Mouse (Mus musculus): ENCODE measurements at regions not wholly inside any gene's neighbourhood (a gene's known extent, or its start where the extent isn't known, plus 50 kb on each side); places are given as distances from the start of the nearest gene placed in this dataset.
"Not testable (repeated sequence)": the region's sequence is repeated elsewhere in the genome, so short reads cannot be mapped to it uniquely, and the experiment has no call there.

DNA sequence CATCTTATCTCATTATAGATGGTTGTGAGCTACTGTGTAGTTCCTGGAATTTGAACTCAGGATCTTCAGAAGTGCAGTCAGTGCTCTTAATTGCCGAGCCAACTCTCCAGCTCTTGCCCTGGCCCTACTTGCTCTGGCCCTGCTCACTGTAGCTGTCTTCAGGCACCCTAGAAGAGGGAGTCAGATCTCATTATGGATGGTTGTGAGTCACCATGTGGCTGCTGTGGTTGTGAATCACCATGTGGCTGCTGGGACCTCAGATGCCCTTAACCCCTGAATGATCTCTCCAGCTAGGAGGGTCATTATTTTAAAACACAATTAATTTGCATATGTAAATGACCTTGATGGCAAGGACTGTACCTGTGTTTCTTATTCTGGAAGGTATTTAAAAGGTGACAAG, 249.1 kb upstream of the Pfkp start:
- 0 out of 2 replicates have a peak, but pooled peaks have one; percentile 27 for ATAC-seq (ENCODE audit: low read depth)
- H3K27me3 ChIP-seq: no peaks in the 10 kb centered on the region

DNA sequence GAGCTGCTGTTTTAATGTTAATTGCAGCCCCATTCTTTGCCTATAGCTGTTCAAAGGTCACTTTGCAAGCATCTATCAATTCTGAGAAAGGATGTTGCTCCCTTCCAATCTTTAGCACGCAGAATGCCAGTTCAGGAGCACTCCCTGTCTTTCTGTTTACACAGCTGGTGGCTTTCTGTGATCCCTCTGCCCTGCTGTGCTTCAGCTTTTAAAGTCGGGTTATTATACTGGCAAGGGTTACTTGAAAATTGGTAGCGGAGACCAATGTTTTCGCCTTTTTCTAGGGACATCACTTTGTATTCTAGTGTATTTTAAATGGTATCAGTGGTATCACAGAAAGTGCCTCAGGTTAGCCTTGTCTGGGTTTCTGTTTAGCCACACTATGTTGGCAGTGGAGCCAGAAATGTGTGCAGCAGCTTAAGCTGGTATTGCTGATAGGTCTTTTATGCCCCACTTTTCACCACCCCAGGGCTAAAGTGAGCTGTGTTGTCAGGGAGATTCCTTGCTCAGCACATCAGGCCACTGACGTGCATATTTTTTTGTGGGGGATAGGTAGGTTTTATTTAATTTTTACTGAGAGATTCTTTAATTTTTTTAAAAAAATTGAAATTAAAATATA, 243.0 kb upstream of the Pfkp start:
- H3K27ac ChIP-seq (replicated peaks): no peak overlapping the region
- peaks cover 5% of the 10 kb centered on the region; the same call in 1 of the 2 replicates for H3K4me1 ChIP-seq (replicated peaks)
- no peak overlapping the region for H3K4me2 ChIP-seq
- no peak for ATAC-seq (ENCODE audit: low read depth)
- 21% methylated on average over 5 of the region's 5 CpGs for WGBS
- no peaks in the 10 kb centered on the region for H3K27me3 ChIP-seq
- H3K9me3 ChIP-seq: no peaks in the 10 kb centered on the region
- H3K9ac ChIP-seq: no peak overlapping the region
- no peaks in the 10 kb centered on the region for H3K36me3 ChIP-seq
- H3K4me3 ChIP-seq: no peak overlapping the region

More for the DNA sequence above, 249.1 kb upstream of the Pfkp start:
- no peak overlapping the region for H3K4me3 ChIP-seq
- 68% methylated on average over 1 of the region's 1 CpGs for WGBS
- H3K9ac ChIP-seq: no peak overlapping the region
- no peaks in the 10 kb centered on the region for H3K4me1 ChIP-seq (replicated peaks)
- no peaks in the 10 kb centered on the region for H3K9me3 ChIP-seq
- H3K36me3 ChIP-seq: no peaks in the 10 kb centered on the region
- H3K4me2 ChIP-seq: no peak overlapping the region
- H3K27ac ChIP-seq (replicated peaks): no peak overlapping the region

DNA sequence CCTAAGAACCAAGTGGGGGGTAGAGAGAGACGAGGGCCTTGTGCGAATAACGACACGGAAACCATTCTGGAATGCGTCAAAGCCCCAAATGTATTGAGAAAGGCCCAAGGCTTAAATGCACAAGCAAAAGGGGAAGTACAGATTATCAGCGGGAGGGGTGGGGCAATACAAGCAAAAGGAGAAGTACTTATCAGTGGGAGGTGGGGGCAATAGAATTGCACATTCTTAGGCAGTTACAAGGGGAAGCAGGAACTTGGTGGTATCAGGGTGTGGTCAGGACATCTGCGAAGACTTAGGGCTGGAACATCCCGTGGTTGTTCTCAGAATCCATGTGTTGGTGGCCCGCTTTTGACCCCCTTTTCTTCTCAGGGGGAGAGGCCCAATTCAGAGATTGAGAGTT, 240.9 kb upstream of the Pfkp start:
- ATAC-seq (ENCODE audit: low read depth); H3K36me3 ChIP-seq; H3K27me3 ChIP-seq; H3K4me2 ChIP-seq; H3K9me3 ChIP-seq; H3K4me1 ChIP-seq (replicated peaks); H3K4me3 ChIP-seq; H3K27ac ChIP-seq (replicated peaks); H3K9ac ChIP-seq: not testable (repeated sequence)
- 89% methylated on average over 9 of the region's 9 CpGs for WGBS

DNA sequence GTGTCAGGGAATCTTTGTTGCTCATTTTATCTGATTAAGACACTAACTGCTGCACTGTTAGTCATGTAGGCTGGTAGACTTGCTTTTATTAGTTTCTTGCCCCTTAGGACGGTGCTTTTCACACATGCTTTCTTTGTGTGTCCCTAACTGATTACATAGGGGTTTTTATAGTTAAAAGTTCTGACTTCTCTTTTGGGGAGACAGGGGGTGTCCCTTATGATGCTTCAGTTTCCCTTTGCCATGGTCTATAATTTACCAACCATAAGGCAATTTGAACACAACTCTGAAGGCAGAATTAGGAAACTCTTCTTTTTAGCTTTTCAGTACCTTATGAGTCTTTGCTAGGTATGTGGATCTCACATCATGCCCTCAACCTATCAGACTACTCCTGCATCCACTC, 239.8 kb upstream of the Pfkp start:
- no peaks in the 10 kb centered on the region for H3K9me3 ChIP-seq
- peaks cover 5% of the 10 kb centered on the region; the same call in 1 of the 2 replicates for H3K4me1 ChIP-seq (replicated peaks)
- H3K4me2 ChIP-seq: no peak overlapping the region
- H3K36me3 ChIP-seq: no peaks in the 10 kb centered on the region
- H3K9ac ChIP-seq: no peak overlapping the region
- H3K4me3 ChIP-seq: no peak overlapping the region
- WGBS: 94% methylated on average over 1 of the region's 1 CpGs
- ATAC-seq (ENCODE audit: low read depth): no peak
- H3K27ac ChIP-seq (replicated peaks): no peak overlapping the region
- H3K27me3 ChIP-seq: no peaks in the 10 kb centered on the region

DNA sequence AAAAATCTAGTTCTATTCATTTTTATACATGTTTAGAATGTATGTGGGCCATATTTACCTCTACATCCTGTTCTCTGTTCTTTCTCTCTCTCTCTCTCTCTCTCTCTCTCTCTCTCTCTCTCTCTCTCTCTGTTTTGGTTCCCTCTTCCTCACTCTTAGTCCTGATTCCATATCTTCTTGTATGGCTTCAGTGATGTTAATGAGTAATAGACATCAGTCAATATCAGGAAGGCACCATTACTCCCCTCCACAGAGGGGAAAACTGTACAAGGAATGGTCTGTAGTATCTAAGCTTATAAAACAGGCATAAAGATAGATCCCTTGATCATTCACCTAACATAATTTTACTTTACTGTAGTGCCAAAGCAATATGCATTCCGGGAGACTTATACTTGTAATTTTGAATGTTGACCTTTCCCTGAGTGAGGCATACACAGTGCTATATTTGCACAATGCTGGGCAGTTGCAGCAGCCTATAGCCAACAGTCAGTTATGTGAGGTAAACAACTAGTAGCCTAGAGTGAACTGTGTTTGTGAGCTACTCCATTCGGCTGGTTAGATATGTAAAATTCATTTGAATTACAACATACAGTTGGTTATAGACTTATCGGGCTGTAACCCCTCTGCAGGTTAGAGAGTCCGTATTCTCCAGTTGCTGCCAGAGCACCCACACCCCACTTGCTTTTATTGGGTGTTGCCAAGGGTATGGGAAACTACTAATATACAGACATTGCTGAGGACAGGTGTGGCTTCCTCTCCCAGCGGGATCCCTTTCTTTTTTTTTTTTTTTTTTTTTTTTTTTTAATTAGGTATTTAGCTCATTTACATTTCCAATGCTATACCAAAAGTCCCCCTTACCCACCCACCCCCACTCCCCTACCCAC, 228.7 kb upstream of the Pfkp start:
- no peak overlapping the region for H3K9ac ChIP-seq
- H3K4me3 ChIP-seq: no peak overlapping the region
- H3K27me3 ChIP-seq: no peaks in the 10 kb centered on the region
- no peak for ATAC-seq (ENCODE audit: low read depth)
- no peak overlapping the region for H3K27ac ChIP-seq (replicated peaks)
- no peak overlapping the region for H3K4me2 ChIP-seq
- H3K9me3 ChIP-seq: no peaks in the 10 kb centered on the region
- no peaks in the 10 kb centered on the region for H3K4me1 ChIP-seq (replicated peaks)
- WGBS: 94% methylated on average over 5 of the region's 5 CpGs
- H3K36me3 ChIP-seq: no peaks in the 10 kb centered on the region

DNA sequence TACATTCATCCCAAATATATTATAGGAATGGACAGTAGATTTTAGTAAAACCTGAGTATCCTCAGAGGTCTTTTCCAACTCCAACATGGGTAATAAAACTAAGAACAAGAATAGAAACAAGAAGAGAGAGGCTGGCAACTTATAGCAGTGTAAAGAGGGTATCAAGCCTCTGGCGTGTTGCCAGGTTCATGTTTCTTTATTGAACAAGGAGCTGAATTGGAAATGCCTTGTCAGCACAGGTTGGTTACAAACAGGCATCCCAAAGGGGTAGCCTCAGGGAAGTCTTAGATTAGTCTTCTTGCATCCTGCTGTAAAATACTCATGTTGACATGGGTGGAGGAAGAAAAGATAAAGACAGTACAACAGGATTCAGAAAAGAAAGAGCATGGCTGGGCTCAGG, 213.6 kb upstream of the Pfkp start:
- no peaks in the 10 kb centered on the region for H3K36me3 ChIP-seq
- H3K27me3 ChIP-seq: no peaks in the 10 kb centered on the region
- 86% methylated on average over 1 of the region's 1 CpGs for WGBS
- H3K4me1 ChIP-seq (replicated peaks): no peaks in the 10 kb centered on the region
- no peak overlapping the region for H3K4me3 ChIP-seq
- H3K27ac ChIP-seq (replicated peaks): no peak overlapping the region
- no peak overlapping the region for H3K4me2 ChIP-seq
- no peak overlapping the region for H3K9ac ChIP-seq
- H3K9me3 ChIP-seq: no peaks in the 10 kb centered on the region
- no peak for ATAC-seq (ENCODE audit: low read depth)

DNA sequence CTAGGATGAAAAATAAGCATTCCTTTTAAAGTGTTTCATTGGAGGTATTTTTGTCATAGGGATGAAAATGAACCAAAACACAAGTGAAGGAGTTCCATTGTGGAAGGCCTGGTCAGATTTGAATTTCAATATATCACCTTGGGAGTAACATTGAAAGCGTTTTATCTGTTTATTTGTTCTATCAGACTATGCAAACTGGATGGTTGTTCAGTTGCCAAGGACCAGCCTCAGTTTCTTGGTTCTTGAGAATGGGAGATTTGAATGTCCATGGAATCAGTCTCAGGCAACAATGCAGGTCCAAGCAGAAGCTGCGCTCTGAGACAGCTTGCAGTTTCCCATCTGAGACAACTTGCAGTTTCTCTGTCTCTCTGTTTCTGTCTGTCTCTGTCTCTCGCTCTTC, 211.0 kb upstream of the Pfkp start:
- WGBS: 87% methylated on average over 3 of the region's 3 CpGs

DNA sequence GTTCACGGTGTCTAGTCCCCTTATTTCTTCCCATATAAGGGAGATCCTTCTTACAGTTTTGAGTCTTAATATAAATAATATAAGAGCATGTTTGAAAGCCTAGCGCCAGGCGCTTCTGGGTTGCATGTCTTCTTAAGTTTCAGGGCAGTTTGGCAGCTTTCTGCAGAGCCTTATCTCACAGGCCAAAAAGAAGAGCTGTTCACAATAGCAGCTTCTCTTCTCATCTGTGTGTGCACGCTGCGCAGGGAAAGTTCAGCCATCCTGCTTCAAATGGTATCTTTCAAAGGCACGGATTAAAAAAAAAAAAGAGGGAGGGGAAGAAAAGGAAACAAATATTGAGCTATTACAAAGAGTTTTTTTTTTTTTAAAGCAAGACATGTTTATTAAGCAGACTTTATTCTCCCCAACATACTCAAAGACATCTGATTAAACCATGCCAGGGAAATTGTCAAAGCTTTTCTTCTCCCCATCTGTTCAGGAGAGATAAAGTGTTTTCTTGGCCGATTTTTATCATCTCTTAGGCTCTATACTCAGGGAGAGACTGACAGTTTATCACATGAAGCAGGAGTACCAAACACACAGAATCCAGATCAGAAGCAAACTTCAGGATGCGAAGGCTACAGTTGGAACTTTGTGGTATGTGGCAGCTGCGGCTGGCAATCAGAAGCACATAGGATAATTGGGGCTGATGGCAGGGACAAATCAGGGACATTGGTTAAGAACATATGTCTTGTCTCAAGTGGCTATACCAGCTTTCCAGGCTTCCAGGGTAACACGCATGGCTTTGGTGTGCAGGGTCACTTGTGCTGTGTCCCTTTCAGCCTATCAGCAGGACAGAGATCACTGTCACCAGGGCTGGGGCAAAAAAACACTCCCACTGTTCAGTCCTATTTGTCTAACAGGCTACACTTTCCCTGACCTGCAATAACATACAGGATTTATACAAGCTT, 206.9 kb upstream of the Pfkp start:
- Histone ChIP-seq H3K9ac (no peak overlapping the region), H3K9me3 (no peaks in the 10 kb centered on the region), H3K27me3 (no peaks in the 10 kb centered on the region), H3K36me3 (no peaks in the 10 kb centered on the region), H3K27ac (replicated peaks) (no peak overlapping the region), H3K4me3 (no peak overlapping the region), H3K4me1 (replicated peaks) (no peaks in the 10 kb centered on the region), H3K4me2 (no peak overlapping the region)
- ATAC-seq (ENCODE audit: low read depth): no peak
- 76% methylated on average over 10 of the region's 10 CpGs for WGBS

More for the DNA sequence above, 211.0 kb upstream of the Pfkp start:
- no peaks in the 10 kb centered on the region for H3K36me3 ChIP-seq
- H3K27ac ChIP-seq (replicated peaks): no peak overlapping the region
- H3K27me3 ChIP-seq: no peaks in the 10 kb centered on the region
- no peaks in the 10 kb centered on the region for H3K4me1 ChIP-seq (replicated peaks)
- ATAC-seq (ENCODE audit: low read depth): no peak
- H3K9me3 ChIP-seq: no peaks in the 10 kb centered on the region
- no peak overlapping the region for H3K4me3 ChIP-seq
- H3K4me2 ChIP-seq: no peak overlapping the region
- H3K9ac ChIP-seq: no peak overlapping the region

DNA sequence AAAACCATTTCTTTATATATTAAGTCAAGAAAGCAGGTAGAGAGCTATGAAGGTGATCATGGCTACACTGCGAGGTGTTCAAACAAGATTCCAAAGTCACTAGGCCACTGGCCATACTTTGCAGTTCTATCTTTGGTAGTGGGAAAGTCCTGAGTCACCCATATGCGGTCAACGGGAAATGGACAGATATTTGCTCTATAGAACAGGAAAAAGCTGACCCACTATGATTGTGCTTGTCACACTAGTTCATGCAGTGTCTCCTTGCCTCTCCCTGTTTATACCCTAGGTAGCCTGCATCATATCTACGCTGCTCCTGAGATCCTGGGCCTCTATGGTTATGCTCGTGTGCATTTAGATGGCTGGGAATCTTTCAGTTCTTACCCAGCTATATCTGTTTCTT, 188.9 kb upstream of the Pfkp start:
- H3K4me1 ChIP-seq (replicated peaks): no peaks in the 10 kb centered on the region
- H3K9ac ChIP-seq: no peak overlapping the region
- ATAC-seq (ENCODE audit: low read depth): no peak
- H3K27ac ChIP-seq (replicated peaks): no peak overlapping the region
- H3K4me2 ChIP-seq: no peak overlapping the region
- WGBS: 89% methylated on average over 5 of the region's 5 CpGs
- no peaks in the 10 kb centered on the region for H3K36me3 ChIP-seq
- H3K4me3 ChIP-seq: no peak overlapping the region
- H3K9me3 ChIP-seq: no peaks in the 10 kb centered on the region
- H3K27me3 ChIP-seq: no peaks in the 10 kb centered on the region

DNA sequence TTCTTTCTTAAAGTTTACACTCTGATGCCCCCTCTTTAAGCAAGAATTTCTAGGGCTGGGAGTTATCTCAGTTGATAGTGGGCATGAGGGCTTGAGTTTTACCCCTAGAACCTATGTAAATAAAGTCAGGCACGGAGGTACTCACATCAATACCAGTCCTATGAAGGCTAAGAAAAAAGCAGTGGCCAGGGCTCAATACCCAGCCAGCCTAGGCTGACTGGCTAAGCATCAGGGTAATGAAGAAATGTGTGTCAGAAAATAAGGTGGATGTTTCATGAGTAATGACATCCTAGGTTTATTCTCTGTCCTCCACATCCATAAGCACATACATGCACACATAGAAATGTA, 188.5 kb upstream of the Pfkp start:
- Histone ChIP-seq H3K4me3 (no peak overlapping the region), H3K4me2 (no peak overlapping the region), H3K9ac (no peak overlapping the region), H3K9me3 (no peaks in the 10 kb centered on the region), H3K4me1 (replicated peaks) (no peaks in the 10 kb centered on the region), H3K36me3 (no peaks in the 10 kb centered on the region), H3K27ac (replicated peaks) (no peak overlapping the region), H3K27me3 (no peaks in the 10 kb centered on the region)
- 76% methylated on average over 1 of the region's 1 CpGs for WGBS
- ATAC-seq (ENCODE audit: low read depth): peak; percentile 32; the same call in 1 of the 2 replicates

DNA sequence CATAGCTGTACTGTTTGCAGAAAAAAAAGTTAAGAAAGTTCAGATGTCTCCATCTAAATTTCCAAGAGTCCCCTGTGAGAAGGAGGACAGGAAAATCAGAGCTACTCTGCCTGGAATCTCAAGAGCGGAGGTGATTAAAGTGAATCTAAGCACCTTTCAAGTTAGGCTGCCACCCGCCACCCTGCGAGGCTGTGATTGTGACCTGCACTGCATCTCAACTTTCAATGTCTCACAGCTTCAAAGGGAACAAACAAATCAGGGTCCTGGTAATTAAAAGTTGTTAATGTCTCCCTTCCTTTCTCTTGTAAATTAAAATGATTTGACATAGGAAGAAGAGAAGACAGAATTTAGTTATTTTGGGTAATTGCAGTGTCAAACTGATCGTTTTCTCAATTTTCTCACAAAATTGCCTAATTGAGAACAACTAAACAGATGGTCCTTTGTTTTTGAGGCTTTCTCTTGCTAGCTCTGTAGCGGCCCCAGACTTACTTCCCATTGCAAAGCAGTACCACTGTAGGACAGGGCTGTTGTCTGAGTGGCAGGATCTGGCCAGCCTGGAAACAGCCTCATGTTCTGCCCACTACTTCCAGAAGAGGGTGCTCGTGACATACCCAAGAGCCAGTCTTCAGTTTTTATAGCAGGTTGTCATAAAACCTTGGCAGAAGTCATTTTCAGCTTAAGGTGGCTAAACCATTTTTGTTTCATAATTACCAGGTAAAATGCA, 187.9 kb upstream of the Pfkp start:
- Histone ChIP-seq H3K4me3 (no peak overlapping the region), H3K4me2 (no peak overlapping the region), H3K9ac (no peak overlapping the region), H3K9me3 (no peaks in the 10 kb centered on the region), H3K4me1 (replicated peaks) (no peaks in the 10 kb centered on the region), H3K36me3 (no peaks in the 10 kb centered on the region), H3K27ac (replicated peaks) (no peak overlapping the region), H3K27me3 (no peaks in the 10 kb centered on the region)
- 32% methylated on average over 6 of the region's 6 CpGs for WGBS
- ATAC-seq (ENCODE audit: low read depth): peak; percentile 92

Measured in neural tube, embryonic 13.5 days (tissue).